Mouse (Mus musculus) ES-Bruce4 (cell line): ENCODE results near the gene Slc24a3. TPM values are rescaled to one million over a fixed set of nuclear protein-coding genes. Genes with fewer than 3 reads are reported as not detected.

Source experiments
- H3K27ac ChIP-seq: 2 replicates; pipeline ENCODE4 v1.5.1; 2012; ENCODE audit warnings: low read length, inconsistent platforms; ENCODE audit not compliant: insufficient read depth
- H3K27me3 ChIP-seq: 2 replicates; pipeline ENCODE4 v1.6.1; 2012; ENCODE audit warnings: mild to moderate bottlenecking, low read length, inconsistent platforms; ENCODE audit not compliant: control insufficient read depth, poor library complexity, insufficient read depth, severe bottlenecking
- H3K36me3 ChIP-seq: 2 replicates; pipeline ENCODE4 v1.6.1; 2012; ENCODE audit warnings: inconsistent platforms, mild to moderate bottlenecking, low read length, moderate library complexity; ENCODE audit not compliant: control insufficient read depth, poor library complexity, insufficient read depth, severe bottlenecking
- H3K4me1 ChIP-seq: one replicate; pipeline ENCODE4 v1.8.1; 2011; ENCODE audit warnings: low read length; ENCODE audit not compliant: control insufficient read depth, insufficient read depth
- H3K4me3 ChIP-seq: 2 replicates; pipeline ENCODE4 v1.5.1; 2011; ENCODE audit warnings: low read depth, mild to moderate bottlenecking, low read length
- H3K9ac ChIP-seq: 2 replicates; pipeline ENCODE4 v1.6.1; 2012; ENCODE audit warnings: low read depth, mild to moderate bottlenecking, inconsistent platforms; ENCODE audit not compliant: poor library complexity, severe bottlenecking
- H3K9me3 ChIP-seq: replicated peaks from 2 replicates; pipeline ENCODE4 v1.6.1; 2012; ENCODE audit warnings: mild to moderate bottlenecking, low read length, inconsistent platforms; ENCODE audit not compliant: control insufficient read depth, poor library complexity, insufficient read depth, severe bottlenecking
- CTCF ChIP-seq: IDR thresholded peaks from one replicate; pipeline ENCODE4 v1.8.1; 2011; ENCODE audit warnings: low read depth, low read length
- EP300 ChIP-seq: IDR thresholded peaks from 2 replicates; pipeline ENCODE4 v1.6.1; 2011; ENCODE audit warnings: low read depth, low read length; ENCODE audit not compliant: insufficient read depth
- POLR2A ChIP-seq: IDR thresholded peaks from one replicate; pipeline ENCODE4 v1.8.1; 2011; ENCODE audit warnings: low read length; ENCODE audit not compliant: insufficient read depth
- polyA plus RNA-seq: library from polyadenylated mRNA; stranded (reverse); fragments of >200 nt; gene quantifications from 2 replicates; pipeline ENCODE4 v1.2.4, GENCODE M21; 2011; ENCODE audit warnings: low read depth; ENCODE audit not compliant: missing spikeins, insufficient read depth, insufficient read length

Slc24a3 gene
- polyA plus RNA-seq, 1 experiment, result 0.16 TPM

DNA sequence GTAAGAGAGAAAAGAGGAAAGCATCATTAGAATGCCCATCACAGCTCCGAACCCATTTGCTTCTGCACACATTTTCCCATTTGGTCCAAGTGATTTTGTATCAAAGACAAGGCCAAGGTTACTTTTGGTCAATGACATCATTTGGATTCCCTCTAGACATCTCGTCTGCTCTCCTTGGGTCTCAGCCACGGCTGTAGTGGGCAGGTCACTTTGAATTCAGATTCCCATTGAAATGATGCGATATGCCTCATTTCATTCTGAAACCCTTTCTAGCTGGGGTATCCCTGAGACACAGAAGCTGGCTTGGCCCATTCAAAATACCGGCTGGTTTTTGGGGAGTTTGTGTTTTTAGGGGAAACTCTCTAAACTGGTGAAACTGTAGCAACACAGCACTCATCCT is 59.8 kb downstream of the Slc24a3 start:
- no peaks in the 10 kb centered on the region for H3K27me3 ChIP-seq
- no peak overlapping the region for H3K4me3 ChIP-seq
- H3K9ac ChIP-seq, result no peak overlapping the region
- no peaks in the 10 kb centered on the region for H3K36me3 ChIP-seq
- no peaks in the 10 kb centered on the region for H3K9me3 ChIP-seq
- TF ChIP-seq POLR2A, result no peak
- TF ChIP-seq CTCF, result no peak
- H3K27ac ChIP-seq, result no peak overlapping the region
- H3K4me1 ChIP-seq, result no peaks in the 10 kb centered on the region

DNA sequence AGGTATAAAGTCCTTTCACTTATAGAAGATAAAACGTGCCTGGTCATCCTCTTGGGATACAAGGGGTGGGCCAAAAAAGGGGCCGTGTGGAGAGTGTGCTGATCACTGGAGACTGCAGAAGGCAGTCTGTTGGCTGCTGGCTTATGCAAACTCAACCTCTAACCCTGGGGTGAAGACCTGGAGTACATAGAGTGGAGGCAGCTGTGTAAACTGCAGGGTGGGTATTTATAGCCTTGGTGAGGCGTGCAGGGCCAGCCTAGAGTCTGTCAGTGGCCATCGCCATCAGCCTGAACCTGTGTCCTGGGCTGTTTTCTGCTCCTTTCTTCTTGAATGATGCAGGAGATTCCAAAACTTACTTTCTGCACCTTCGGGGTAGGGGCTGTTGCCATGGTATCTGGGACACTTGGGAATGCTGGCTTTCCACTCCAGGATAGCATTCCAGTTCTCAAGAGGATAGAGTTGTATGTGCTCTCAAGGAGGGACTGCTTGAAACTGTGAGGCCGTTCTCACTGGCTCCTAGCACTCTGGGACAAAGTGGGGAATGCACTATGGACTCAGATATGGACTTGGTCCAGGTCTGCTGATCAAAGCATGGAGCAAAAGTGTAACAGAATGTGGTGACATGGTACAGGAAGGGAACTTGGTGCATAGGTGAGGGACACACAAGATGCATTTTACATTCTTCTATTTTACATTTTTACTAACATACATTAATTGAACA is 65.4 kb downstream of the Slc24a3 start:
- TF ChIP-seq EP300 (no peak), CTCF (no peak), POLR2A (no peak)
- H3K27ac ChIP-seq, result no peak overlapping the region
- H3K36me3 ChIP-seq, result no peaks in the 10 kb centered on the region
- H3K27me3 ChIP-seq, result no peaks in the 10 kb centered on the region; the same call in 1 of the 2 replicates
- no peak overlapping the region for H3K9ac ChIP-seq
- H3K4me1 ChIP-seq, result no peaks in the 10 kb centered on the region
- no peaks in the 10 kb centered on the region for H3K9me3 ChIP-seq
- H3K4me3 ChIP-seq, result no peak overlapping the region

DNA sequence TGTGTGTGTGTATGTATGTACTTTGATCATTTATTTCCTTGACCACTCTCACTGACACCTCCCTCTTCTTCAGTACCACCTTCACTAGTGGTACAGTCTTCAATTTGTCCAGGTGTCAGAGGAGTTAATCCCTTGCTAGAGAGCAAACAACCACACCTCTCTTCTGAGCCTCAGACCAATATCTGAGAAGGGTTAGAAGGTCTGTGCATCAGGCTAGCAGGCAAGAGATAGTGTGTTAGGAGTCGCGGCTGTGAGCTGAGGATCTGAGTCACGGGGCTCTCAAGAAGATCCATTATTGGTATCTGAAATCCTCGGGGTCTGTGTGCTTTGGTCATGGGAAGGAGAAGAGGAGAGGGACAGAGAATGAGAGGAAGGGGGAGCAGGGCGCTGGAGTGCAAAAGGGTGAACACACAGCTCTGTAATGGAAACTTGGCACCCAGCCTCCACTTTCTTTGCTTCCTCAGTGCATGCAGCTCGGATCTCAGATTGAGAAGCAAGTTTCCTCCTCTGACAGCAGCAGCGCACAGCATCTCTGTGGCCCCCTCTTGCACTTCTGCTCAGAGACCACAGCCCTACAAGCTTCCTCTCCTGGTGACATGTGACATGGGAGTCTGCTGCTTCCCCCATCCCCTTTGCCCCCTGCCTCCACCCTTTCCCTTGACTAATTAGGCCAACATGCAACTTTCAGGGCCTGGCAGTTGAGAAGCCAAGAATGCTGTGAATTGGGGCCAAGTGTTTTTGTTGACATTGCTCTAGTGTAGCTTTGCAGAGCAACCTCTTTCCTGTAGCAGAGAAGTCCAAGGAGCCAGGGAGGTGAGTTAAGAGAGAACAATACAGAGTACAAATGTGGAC is 66.2 kb downstream of the Slc24a3 start:
- no peaks in the 10 kb centered on the region; the same call in 1 of the 2 replicates for H3K27me3 ChIP-seq
- no peak overlapping the region for H3K4me3 ChIP-seq
- no peak overlapping the region for H3K27ac ChIP-seq
- H3K36me3 ChIP-seq, result no peaks in the 10 kb centered on the region
- no peak for TF ChIP-seq POLR2A
- no peak for TF ChIP-seq CTCF
- TF ChIP-seq EP300, result no peak
- H3K9me3 ChIP-seq, result no peaks in the 10 kb centered on the region
- H3K4me1 ChIP-seq, result no peaks in the 10 kb centered on the region
- no peak overlapping the region for H3K9ac ChIP-seq

DNA sequence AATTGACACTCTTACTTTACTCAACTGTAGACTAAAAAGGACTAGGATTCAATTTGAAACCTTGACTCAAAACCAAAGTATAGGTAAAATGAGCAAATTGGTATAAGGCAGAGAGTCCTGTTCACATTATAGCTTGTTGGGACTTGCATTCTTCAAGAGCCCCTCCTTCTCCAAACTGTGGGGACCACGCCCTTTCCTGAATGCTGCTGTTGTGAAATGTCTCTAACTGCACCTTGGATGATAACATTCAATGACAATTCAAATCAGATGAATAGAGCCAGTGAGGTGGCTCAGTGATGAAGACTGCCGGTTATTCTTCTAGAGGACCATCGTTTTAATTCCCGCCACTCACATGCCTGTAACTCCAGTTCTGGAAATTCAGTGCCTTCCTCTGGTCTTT is 78.8 kb downstream of the Slc24a3 start:
- H3K27me3 ChIP-seq, result no peaks in the 10 kb centered on the region
- no peaks in the 10 kb centered on the region for H3K36me3 ChIP-seq
- H3K9me3 ChIP-seq, result no peaks in the 10 kb centered on the region
- no peak overlapping the region for H3K9ac ChIP-seq
- H3K27ac ChIP-seq, result no peak overlapping the region
- no peak overlapping the region for H3K4me3 ChIP-seq
- no peaks in the 10 kb centered on the region for H3K4me1 ChIP-seq
- TF ChIP-seq POLR2A (no peak), CTCF (no peak), EP300 (no peak)

DNA sequence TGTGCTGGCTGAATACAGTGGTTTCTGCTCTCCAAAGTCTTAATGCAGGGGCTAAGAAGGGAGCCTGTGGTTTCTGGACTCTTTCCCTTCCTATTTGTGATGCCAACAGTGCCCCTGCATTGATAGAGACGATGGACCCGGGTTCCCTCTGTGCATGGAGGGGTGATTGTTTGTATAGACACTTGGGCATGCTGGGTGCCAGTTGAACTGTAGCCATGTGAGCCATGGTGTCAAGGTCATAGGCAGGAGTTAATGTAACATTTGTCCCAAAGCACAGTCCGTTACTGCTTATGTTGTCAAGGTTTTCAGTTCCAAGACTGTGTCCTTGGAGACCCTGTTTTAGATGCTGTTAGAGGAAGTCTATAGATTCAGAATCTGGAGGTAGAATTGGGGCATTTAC is 80.6 kb downstream of the Slc24a3 start:
- H3K36me3 ChIP-seq, result no peaks in the 10 kb centered on the region
- TF ChIP-seq EP300 (no peak), POLR2A (no peak), CTCF (no peak)
- H3K9me3 ChIP-seq, result no peaks in the 10 kb centered on the region
- H3K9ac ChIP-seq, result no peak overlapping the region
- H3K27ac ChIP-seq, result no peak overlapping the region
- no peaks in the 10 kb centered on the region for H3K27me3 ChIP-seq
- H3K4me1 ChIP-seq, result no peaks in the 10 kb centered on the region
- H3K4me3 ChIP-seq, result no peak overlapping the region

DNA sequence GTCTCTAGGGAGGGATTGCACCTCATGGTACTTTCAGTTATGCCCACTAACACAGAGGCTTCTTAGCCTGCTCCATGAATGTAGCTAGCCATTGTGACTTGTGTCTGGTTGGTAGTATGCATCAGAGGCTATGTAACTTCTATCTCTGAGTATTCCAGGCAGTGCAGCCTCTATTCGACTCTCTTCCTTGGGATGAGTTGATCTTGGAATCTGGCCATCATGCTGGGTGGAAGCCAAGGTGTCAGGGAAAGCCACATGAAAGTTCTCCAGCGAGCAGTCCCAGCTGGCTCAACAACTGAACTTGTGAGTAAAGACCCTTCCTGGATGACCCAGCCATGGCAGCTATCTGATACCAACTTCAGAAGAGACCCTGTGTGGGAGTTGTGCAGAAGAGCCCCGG is 89.8 kb downstream of the Slc24a3 start:
- TF ChIP-seq CTCF (no peak), POLR2A (no peak), EP300 (no peak)
- Histone ChIP-seq H3K4me1 (no peaks in the 10 kb centered on the region), H3K4me3 (no peak overlapping the region), H3K9me3 (no peaks in the 10 kb centered on the region), H3K27me3 (no peaks in the 10 kb centered on the region), H3K27ac (no peak overlapping the region), H3K36me3 (no peaks in the 10 kb centered on the region), H3K9ac (no peak overlapping the region)
